Mouse (Mus musculus) embryonic facial prominence, embryonic 15.5 days (tissue): ENCODE data around the gene Ankrd11. TPM values are rescaled to one million over a fixed set of nuclear protein-coding genes. Genes with fewer than 3 reads are reported as not detected.
A peak's percentile ranks its signal among the peaks of the same experiment; 100 is the strongest.
"Not testable (repeated sequence)": the region's sequence is repeated elsewhere in the genome, so short reads cannot be mapped to it uniquely, and the experiment has no call there.

ENCODE experiments used
- ATAC-seq: fragments of 200-750 bp; cut with Nextera tagmentation; 2 replicates; pipeline ENCODE4 v1.8.0; 2017; ENCODE audit warnings: low read depth, moderate TSS enrichment; ENCODE audit not compliant: insufficient number of reproducible peaks, low FRiP score, low TSS enrichment
- H3K27ac ChIP-seq: fragments of 300-500 bp; sonication (generic); replicated peaks from 2 replicates; pipeline ENCODE4 v1.5.1; 2015; ENCODE audit warnings: mild to moderate bottlenecking, inconsistent platforms
- H3K27me3 ChIP-seq: fragments of 300-500 bp; sonication (generic); 2 replicates; pipeline ENCODE4 v1.6.1; 2015; ENCODE audit warnings: inconsistent platforms
- H3K36me3 ChIP-seq: fragments of 300-500 bp; sonication (generic); 2 replicates; pipeline ENCODE4 v1.6.1; 2015; ENCODE audit warnings: mild to moderate bottlenecking, inconsistent platforms
- H3K4me1 ChIP-seq: fragments of 300-500 bp; sonication (generic); 2 replicates; pipeline ENCODE4 v1.6.1; 2015; ENCODE audit warnings: inconsistent platforms
- H3K4me2 ChIP-seq: fragments of 300-500 bp; sonication (generic); replicated peaks from 2 replicates; pipeline ENCODE4 v1.6.1; 2015; ENCODE audit warnings: mild to moderate bottlenecking, inconsistent platforms
- H3K4me3 ChIP-seq: fragments of 300-500 bp; sonication (generic); replicated peaks from 2 replicates; pipeline ENCODE4 v1.5.1; 2015; ENCODE audit warnings: mild to moderate bottlenecking, inconsistent platforms
- H3K9ac ChIP-seq: fragments of 300-500 bp; sonication (generic); 2 replicates; pipeline ENCODE4 v1.6.1; 2015; ENCODE audit warnings: inconsistent platforms
- H3K9me3 ChIP-seq: fragments of 300-500 bp; sonication (generic); replicated peaks from 2 replicates; pipeline ENCODE4 v1.6.1; 2016; ENCODE audit warnings: inconsistent platforms
- WGBS: fragments of 180-500 bp; shearing (Covaris S2); methylation state at CpG from one replicate; pipeline ENCODE4 v1.1.7; 2015; 5-methylcytosine and 5-hydroxymethylcytosine counted together
- polyA plus RNA-seq: library from polyadenylated mRNA; unstranded; fragments of >200 nt; fragmentation: Nextera tagmentation; extraction: Ambion mirVana; gene quantifications from 2 replicates; pipeline ENCODE4 v1.2.1, GENCODE M21; 2015

Gene Ankrd11
- polyA plus RNA-seq, 1 experiment from 2014 or later: 56.3 TPM

- H3K27me3 ChIP-seq: no peaks in the 10 kb centered on the region
- H3K27ac ChIP-seq: no peak within 1 kb of the TSS
- no peak within 1 kb of the TSS for H3K4me2 ChIP-seq
- H3K4me1 ChIP-seq: peaks cover 27% of the 10 kb centered on the region
- 76% methylated on average over 7 of the region's 7 CpGs for WGBS
- no peaks in the 10 kb centered on the region for H3K9me3 ChIP-seq
- no peak within 1 kb of the TSS for H3K9ac ChIP-seq
- H3K36me3 ChIP-seq: 0 out of 2 replicates have a peak, but pooled peaks cover 10% of the 10 kb centered on the region
- ATAC-seq: no peak
- H3K4me3 ChIP-seq: no peak within 1 kb of the TSS
Measured at GRCm38 (mm10) chr8:123062721-123063120, 20.6 kb upstream of the Ankrd11 start, which contains the start of gene Spg7. Gene Spg7 (plus strand): TSS chr8:123062942.

DNA sequence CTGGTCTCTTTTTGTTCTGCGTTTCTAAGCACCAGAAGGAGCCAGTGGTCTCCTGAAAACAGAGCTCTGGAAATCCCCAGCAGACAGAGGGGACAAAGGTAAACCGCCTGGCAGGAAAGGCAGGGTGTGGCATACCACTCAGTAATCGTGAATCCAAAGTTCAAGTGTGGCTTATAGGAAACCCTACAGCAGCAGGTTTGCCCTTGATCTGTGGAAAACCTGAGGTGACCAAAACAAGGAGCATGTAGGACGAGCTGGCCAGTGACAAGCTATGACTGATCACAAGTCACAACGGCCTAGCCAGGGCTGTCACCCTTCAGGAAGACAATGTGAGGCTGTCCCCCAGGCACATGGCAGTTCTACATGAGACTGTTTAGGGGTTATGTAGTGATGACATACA lies 9.4 kb upstream of the Ankrd11 start:
- Histone ChIP-seq H3K36me3 (no peaks in the 10 kb centered on the region), H3K9ac (no peak overlapping the region), H3K4me3 (no peak overlapping the region), H3K4me1 (no peaks in the 10 kb centered on the region), H3K4me2 (no peak overlapping the region), H3K27ac (no peak overlapping the region), H3K9me3 (no peaks in the 10 kb centered on the region), H3K27me3 (no peaks in the 10 kb centered on the region)
- 71% methylated on average over 5 of the region's 5 CpGs for WGBS
- no peak for ATAC-seq

GRCm38 (mm10) chr8:123048402-123048801 lies 6.3 kb upstream of the Ankrd11 start:
- Histone ChIP-seq H3K9me3 (no peaks in the 10 kb centered on the region), H3K27me3 (no peaks in the 10 kb centered on the region), H3K36me3 (no peaks in the 10 kb centered on the region), H3K4me2 (no peak overlapping the region), H3K4me1 (peaks cover 6% of the 10 kb centered on the region), H3K9ac (no peak overlapping the region), H3K27ac (no peak overlapping the region), H3K4me3 (no peak overlapping the region)
- no peak for ATAC-seq
- WGBS: 80% methylated on average over 7 of the region's 7 CpGs

DNA sequence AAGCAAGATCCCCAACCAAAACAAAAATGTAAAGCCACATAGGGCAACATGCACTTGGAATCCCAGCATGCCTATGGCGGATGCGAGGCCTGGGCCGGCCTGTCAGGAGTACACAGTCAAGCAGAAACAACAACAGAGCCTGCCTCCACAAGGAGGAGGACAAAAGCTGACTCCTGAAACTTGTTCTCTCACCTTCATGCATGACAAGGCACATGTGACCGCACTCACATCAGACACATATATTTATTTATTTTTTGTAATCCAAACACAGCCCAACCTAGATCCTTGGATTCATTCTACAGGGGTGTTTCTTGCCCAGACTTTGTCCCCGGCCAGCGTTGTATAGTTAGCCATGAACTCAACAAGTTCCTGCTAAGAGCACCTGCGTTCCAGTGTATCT lies 5.8 kb upstream of the Ankrd11 start:
- Histone ChIP-seq H3K27me3 (no peaks in the 10 kb centered on the region), H3K9ac (no peak overlapping the region), H3K4me1 (peaks cover 9% of the 10 kb centered on the region), H3K4me3 (no peak overlapping the region), H3K9me3 (no peaks in the 10 kb centered on the region), H3K36me3 (no peaks in the 10 kb centered on the region), H3K4me2 (no peak overlapping the region), H3K27ac (no peak overlapping the region)
- 91% methylated on average over 7 of the region's 7 CpGs for WGBS
- no peak for ATAC-seq

GRCm38 (mm10) chr8:123046706-123047105 lies 4.6 kb upstream of the Ankrd11 start:
- no peak for ATAC-seq
- Histone ChIP-seq H3K27ac (no peak overlapping the region), H3K36me3 (no peaks in the 10 kb centered on the region), H3K27me3 (no peaks in the 10 kb centered on the region), H3K9ac (no peak overlapping the region), H3K4me3 (no peak overlapping the region), H3K4me2 (no peak overlapping the region), H3K4me1 (peaks cover 9% of the 10 kb centered on the region), H3K9me3 (no peaks in the 10 kb centered on the region)
- 56% methylated on average over 4 of the region's 4 CpGs for WGBS

DNA sequence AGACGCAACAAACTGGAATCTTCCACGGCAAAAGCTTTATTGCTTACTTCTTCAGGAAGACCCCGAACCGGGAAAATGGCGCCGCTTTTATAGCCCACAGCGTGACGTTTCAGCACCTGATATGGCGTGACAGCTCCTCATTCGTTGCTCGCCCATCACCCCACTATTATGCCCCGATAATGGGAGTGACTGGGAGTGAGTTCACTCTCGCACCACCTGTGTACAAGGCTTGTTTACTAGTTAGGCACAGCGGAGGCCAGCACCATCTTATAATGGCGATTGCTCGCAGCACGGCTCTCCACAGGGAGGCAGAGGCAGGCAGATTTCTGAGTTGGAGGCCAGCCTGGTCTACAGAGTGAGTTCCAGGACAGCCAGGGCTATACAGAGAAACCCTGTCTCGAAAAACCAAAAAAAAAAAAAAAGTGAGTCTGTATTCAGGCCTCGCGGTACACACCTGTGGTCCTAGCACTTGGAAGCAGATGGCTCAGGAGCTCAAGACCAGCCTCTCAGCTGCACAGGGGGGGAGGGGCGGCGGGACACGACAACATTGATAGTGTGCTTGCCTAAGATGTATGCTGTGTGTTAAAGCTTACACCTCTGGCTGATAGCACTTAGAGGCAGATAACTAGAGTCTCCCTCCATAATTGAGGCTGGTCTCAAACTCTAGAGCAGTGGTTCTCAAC lies 2.8 kb upstream of the Ankrd11 start:
- not testable (repeated sequence) for H3K27ac ChIP-seq, ATAC-seq, H3K9me3 ChIP-seq, H3K4me3 ChIP-seq, H3K9ac ChIP-seq, H3K4me2 ChIP-seq, H3K27me3 ChIP-seq, H3K36me3 ChIP-seq
- H3K4me1 ChIP-seq: peaks cover 21% of the 10 kb centered on the region
- 91% methylated on average over 23 of the region's 23 CpGs for WGBS

GRCm38 (mm10) chr8:123043941-123044340 lies 1.9 kb upstream of the Ankrd11 start:
- H3K27ac ChIP-seq: no peak overlapping the region
- WGBS: 77% methylated on average over 3 of the region's 3 CpGs
- no peaks in the 10 kb centered on the region for H3K36me3 ChIP-seq
- H3K4me2 ChIP-seq: no peak overlapping the region
- H3K27me3 ChIP-seq: no peaks in the 10 kb centered on the region
- H3K4me3 ChIP-seq: no peak overlapping the region
- peaks cover 30% of the 10 kb centered on the region for H3K4me1 ChIP-seq
- no peaks in the 10 kb centered on the region for H3K9me3 ChIP-seq
- no peak for ATAC-seq
- no peak overlapping the region for H3K9ac ChIP-seq

GRCm38 (mm10) chr8:123042974-123043625 lies 1.0 kb upstream of the Ankrd11 start:
- Histone ChIP-seq H3K36me3 (no peaks in the 10 kb centered on the region), H3K4me1 (peaks cover 31% of the 10 kb centered on the region), H3K27ac (peak overlapping the region; percentile 97), H3K9me3 (no peaks in the 10 kb centered on the region), H3K9ac (peak overlapping the region; percentile 78), H3K4me3 (peak overlapping the region; percentile 100), H3K4me2 (peak overlapping the region; percentile 59), H3K27me3 (no peaks in the 10 kb centered on the region)
- no peak for ATAC-seq
- WGBS: 18% methylated on average over 22 of the region's 22 CpGs

- no peaks in the 10 kb centered on the region for H3K9me3 ChIP-seq
- no peaks in the 10 kb centered on the region for H3K27me3 ChIP-seq
- no peaks in the 10 kb centered on the region for H3K36me3 ChIP-seq
- peak overlapping the region; percentile 66 for H3K4me2 ChIP-seq
- H3K4me3 ChIP-seq: peak overlapping the region; percentile 100
- WGBS: under 1% methylated on average over 56 of the region's 60 CpGs
- peak overlapping the region; percentile 100 for H3K9ac ChIP-seq
- ATAC-seq: peak; percentile 0; the same call in 1 of the 2 replicates
- H3K4me1 ChIP-seq: peaks cover 39% of the 10 kb centered on the region
- peak overlapping the region; percentile 95 for H3K27ac ChIP-seq
Measured at GRCm38 (mm10) chr8:123041774-123042105, 337 bp downstream of the Ankrd11 start.

- under 1% methylated on average over 60 of the region's 71 CpGs for WGBS
- ATAC-seq: no peak
- H3K9me3 ChIP-seq: no peaks in the 10 kb centered on the region
- no peaks in the 10 kb centered on the region for H3K27me3 ChIP-seq
- H3K9ac ChIP-seq: peak overlapping the region; percentile 100
- peak overlapping the region; percentile 95 for H3K27ac ChIP-seq
- H3K4me2 ChIP-seq: peak overlapping the region; percentile 66
- H3K4me3 ChIP-seq: peak overlapping the region; percentile 100
- H3K4me1 ChIP-seq: peaks cover 40% of the 10 kb centered on the region
- no peaks in the 10 kb centered on the region for H3K36me3 ChIP-seq
Measured at GRCm38 (mm10) chr8:123041008-123041773, 886 bp downstream of the Ankrd11 start.

- H3K9ac ChIP-seq: peak overlapping the region; percentile 100; the same call in 1 of the 2 replicates
- H3K9me3 ChIP-seq: no peaks in the 10 kb centered on the region
- no peaks in the 10 kb centered on the region for H3K27me3 ChIP-seq
- H3K4me1 ChIP-seq: peaks cover 45% of the 10 kb centered on the region
- H3K4me2 ChIP-seq: peak overlapping the region; percentile 66
- ATAC-seq: no peak
- H3K27ac ChIP-seq: peak overlapping the region; percentile 95
- peak overlapping the region; percentile 100 for H3K4me3 ChIP-seq
- H3K36me3 ChIP-seq: no peaks in the 10 kb centered on the region
- WGBS: 13% methylated on average over 4 of the region's 4 CpGs
Measured at GRCm38 (mm10) chr8:123040110-123040650, 1.9 kb downstream of the Ankrd11 start.
